Mouse (Mus musculus) CD4-positive naive resting alpha-beta T cell, adult 76 days (primary cell): ENCODE measurements around the gene Exosc6. TPM values are rescaled to one million over a fixed set of nuclear protein-coding genes. Genes with fewer than 3 reads are reported as not detected.

ENCODE experiments used
- total RNA-seq: library from RNA; stranded (reverse); gene quantifications from one replicate; pipeline ENCODE4 v1.2.4, GENCODE M21; 2023

Gene Exosc6
- total RNA-seq: 13.5 TPM

DNA sequence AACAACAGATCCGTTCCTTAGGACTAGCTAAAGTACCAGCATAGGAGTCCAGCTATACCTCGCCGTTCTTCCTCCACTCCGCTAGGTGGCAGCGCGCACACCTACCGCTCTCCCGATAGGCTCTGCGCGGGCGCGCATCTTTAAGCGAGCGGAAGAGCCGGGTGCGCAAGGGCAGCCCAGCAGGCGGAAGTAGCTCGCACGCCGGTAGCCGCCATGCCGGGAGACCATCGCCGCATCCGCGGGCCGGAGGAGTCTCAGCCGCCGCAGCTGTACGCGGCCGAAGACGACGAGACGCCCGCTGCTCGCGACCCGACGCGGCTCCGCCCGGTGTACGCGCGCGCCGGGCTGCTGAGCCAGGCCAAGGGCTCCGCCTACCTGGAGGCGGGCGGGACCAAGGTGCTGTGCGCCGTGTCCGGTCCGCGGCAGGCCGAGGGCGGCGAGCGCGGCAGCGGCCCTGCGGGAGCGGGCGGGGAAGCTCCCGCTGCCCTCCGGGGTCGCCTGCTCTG, at the start of gene Exosc6:
Exosc6 (plus strand) TSS at position 182 of the 506 bp plus-strand sequence.

GRCm38 (mm10) chr8:111031572-111031971, 24.6 kb upstream of the Exosc6 start, which contains the start of gene Ddx19b:
Gene Ddx19b (minus strand): TSS chr8:111031751.

DNA sequence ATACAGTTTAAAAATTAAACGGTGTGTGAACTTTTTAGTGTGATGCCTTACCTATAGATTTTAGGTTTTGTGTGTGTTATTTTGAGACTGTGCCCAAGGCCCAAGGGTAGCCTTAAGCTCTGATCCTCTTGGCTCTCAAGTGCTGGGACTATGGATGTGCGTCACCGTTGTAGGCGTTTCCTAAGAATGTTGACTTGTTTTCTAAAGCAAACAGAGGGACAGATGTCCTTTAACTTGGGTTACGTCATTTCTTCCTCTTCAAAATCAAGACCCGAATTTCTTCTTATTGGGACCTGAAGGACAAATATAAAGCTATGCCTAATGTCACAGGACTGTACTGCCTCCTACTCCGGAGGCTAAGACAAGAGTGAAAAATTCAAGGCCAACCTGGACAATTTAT, 23.2 kb upstream of the Exosc6 start, which contains the start of gene Aars:
Aars (plus strand) TSS at position 229 of the 400 bp plus-strand sequence.

DNA sequence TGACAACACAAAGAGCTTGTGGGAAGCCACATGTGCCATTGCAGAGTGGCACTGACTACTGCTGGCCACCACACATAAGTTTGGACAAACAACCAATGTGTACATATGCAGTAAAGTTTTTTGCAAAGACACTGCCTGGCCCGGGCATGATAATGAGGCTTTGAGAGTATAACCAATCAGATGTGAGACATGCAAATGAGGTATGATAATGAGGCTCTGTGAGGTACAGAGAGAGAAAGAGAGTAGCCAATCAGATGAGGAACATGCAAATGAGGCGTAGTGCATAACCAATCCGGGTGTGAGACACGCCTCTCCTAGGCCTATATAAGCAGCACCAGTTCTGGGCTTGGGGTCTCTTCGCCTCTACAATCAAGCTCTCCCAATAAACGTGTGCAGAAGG, 36.2 kb downstream of the Exosc6 start, which contains the start of gene Clec18a:
Clec18a (minus strand) TSS at position 101 of the 400 bp plus-strand sequence.

GRCm38 (mm10) chr8:111093865-111094718, 38.0 kb downstream of the Exosc6 start, which contains the start of gene Pdpr:
Gene Pdpr (plus strand): TSS chr8:111094630.

Other genes with a start within 250 kb of the Exosc6 start
- 59.5 TPM for gene Cog4, start 209.7 kb upstream of the Exosc6 start, total RNA-seq
- 184 TPM for gene Sf3b3, start 209.6 kb upstream of the Exosc6 start, total RNA-seq
- 9.9 TPM for gene Fuk, start 153.9 kb upstream of the Exosc6 start, total RNA-seq
- gene St3gal2, start 136.4 kb upstream of the Exosc6 start, total RNA-seq: 9.8 TPM
- 66.5 TPM for gene Ddx19a, start 58.5 kb upstream of the Exosc6 start, total RNA-seq
- 20.0 TPM for gene Ddx19b, start 24.6 kb upstream of the Exosc6 start, total RNA-seq
- gene Aars, start 23.2 kb upstream of the Exosc6 start, total RNA-seq: 57.6 TPM
- not detected for gene Clec18a, start 36.1 kb downstream of the Exosc6 start, total RNA-seq
- 23.3 TPM for gene Pdpr, start 38.3 kb downstream of the Exosc6 start, total RNA-seq
- gene Glg1, start 202.9 kb downstream of the Exosc6 start, total RNA-seq: 63.2 TPM
- gene Rfwd3, start 243.9 kb downstream of the Exosc6 start, total RNA-seq: 26.7 TPM